Mouse (Mus musculus) C2C12 (cell line): Measurements from ENCODE around the gene Xylt1.

ENCODE experiments used
- CTCF ChIP-seq: IDR thresholded peaks from one replicate; pipeline ENCODE4 v1.5.1; 2011; ENCODE audit not compliant: control insufficient read depth, insufficient read depth, insufficient read length
- MAX ChIP-seq: IDR thresholded peaks from one replicate; pipeline ENCODE4 v1.6.1; 2011; ENCODE audit warnings: mild to moderate bottlenecking, control low read depth
- USF1 ChIP-seq: IDR thresholded peaks from one replicate; pipeline ENCODE4 v1.6.1; 2011; ENCODE audit warnings: low read depth, mild to moderate bottlenecking, control low read depth, moderate library complexity

DNA sequence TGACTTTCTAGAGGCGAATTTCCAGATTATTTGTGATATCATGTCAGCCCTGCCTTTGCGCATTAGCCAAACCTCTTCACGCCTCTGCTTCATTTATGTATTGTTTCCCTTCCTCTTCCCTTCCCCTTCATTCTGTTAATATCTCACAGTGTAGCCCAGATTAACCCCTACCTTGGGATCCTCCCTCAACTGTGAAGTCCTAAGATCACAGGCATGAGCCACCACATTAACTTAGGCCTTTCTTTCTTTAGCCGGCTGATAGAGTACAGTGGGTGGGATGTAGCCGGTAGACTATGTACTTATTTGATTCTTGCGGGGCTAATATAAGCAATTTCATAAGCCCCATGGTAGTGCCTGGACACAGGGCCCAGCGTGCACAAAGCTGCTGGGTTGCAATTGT is 62.4 kb downstream of the Xylt1 start:
- TF ChIP-seq CTCF (no peak), USF1 (no peak), MAX (no peak)
